ENCODE assay signal across 7 mouse cellular contexts in genomic region chr10:83785003-83785402, GRCm38 (mm10).
A peak's percentile ranks its signal among the peaks of the same experiment; 100 is the strongest.
DNase-seq lines count a peak whose midpoint lies in the region; ATAC-seq and TF ChIP-seq lines count a peak whose summit lies in the region.

No protein-coding gene starts in this region.

- no peaks in the 10 kb centered on the region for H3K27me3 ChIP-seq in kidney, embryonic 15.5 days
- H3K27me3 ChIP-seq in kidney, embryonic 14.5 days (ENCODE audit: control insufficient read depth, insufficient read depth, low read length), result no peaks in the 10 kb centered on the region
- no peaks in the 10 kb centered on the region for H3K27me3 ChIP-seq in E14TG2a.4 (ENCODE audit: insufficient read depth, low read length)
- no peaks in the 10 kb centered on the region for H3K27me3 ChIP-seq in heart, embryonic 13.5 days (replicated peaks)

- no peak overlapping the region for H3K9ac ChIP-seq in kidney, embryonic 15.5 days
- no peak overlapping the region for H3K9ac ChIP-seq in kidney, embryonic 14.5 days (ENCODE audit: low read depth, low read length)
- H3K9ac ChIP-seq in heart, embryonic 13.5 days, result no peak overlapping the region

- no peaks in the 10 kb centered on the region for H3K9me3 ChIP-seq in kidney, embryonic 15.5 days (replicated peaks)
- no peaks in the 10 kb centered on the region for H3K9me3 ChIP-seq in kidney, embryonic 14.5 days (ENCODE audit: control insufficient read depth, low read length)
- peaks cover 25% of the 10 kb centered on the region for H3K9me3 ChIP-seq in E14TG2a.4 (ENCODE audit: low read length)
- peaks cover 3% of the 10 kb centered on the region; the same call in 1 of the 2 replicates for H3K9me3 ChIP-seq in heart, embryonic 13.5 days

- H3K27ac ChIP-seq in kidney, embryonic 15.5 days, result 0 out of 2 replicates have a peak overlapping the region, but pooled peaks have one; percentile 18
- no peak overlapping the region for H3K27ac ChIP-seq in kidney, embryonic 14.5 days (ENCODE audit: low read depth, low read length)
- peak overlapping the region; percentile 58; the same call in 1 of the 2 replicates for H3K27ac ChIP-seq in heart, embryonic 13.5 days (replicated peaks)

- no peaks in the 10 kb centered on the region for H3K36me3 ChIP-seq in kidney, embryonic 15.5 days
- H3K36me3 ChIP-seq in kidney, embryonic 14.5 days (ENCODE audit: control insufficient read depth, insufficient read depth, low read length), result no peaks in the 10 kb centered on the region
- H3K36me3 ChIP-seq in E14TG2a.4 (ENCODE audit: insufficient read depth, low read length), result no peaks in the 10 kb centered on the region
- H3K36me3 ChIP-seq in heart, embryonic 13.5 days, result no peaks in the 10 kb centered on the region

- WGBS in kidney, embryonic 15.5 days, result 35% methylated on average over 5 of the region's 5 CpGs
- WGBS in kidney, embryonic 14.5 days, result 45% methylated on average over 5 of the region's 5 CpGs
- 27% methylated on average over 5 of the region's 5 CpGs for WGBS in heart, embryonic 13.5 days

- no peak overlapping the region for H3K4me3 ChIP-seq in kidney, embryonic 15.5 days (replicated peaks)
- H3K4me3 ChIP-seq in kidney, embryonic 14.5 days (ENCODE audit: low read length), result no peak overlapping the region
- no peak overlapping the region for H3K4me3 ChIP-seq in E14TG2a.4 (replicated peaks; ENCODE audit: low read length)
- no peak overlapping the region for H3K4me3 ChIP-seq in heart, embryonic 13.5 days

- peaks cover 11% of the 10 kb centered on the region; the same call in 1 of the 2 replicates for H3K4me1 ChIP-seq in kidney, embryonic 15.5 days
- 0 out of 2 replicates have a peak, but pooled peaks cover 3% of the 10 kb centered on the region for H3K4me1 ChIP-seq in kidney, embryonic 14.5 days (ENCODE audit: control insufficient read depth, insufficient read depth, low read length)
- no peaks in the 10 kb centered on the region for H3K4me1 ChIP-seq in E14TG2a.4 (replicated peaks; ENCODE audit: low read depth, low read length)
- H3K4me1 ChIP-seq in heart, embryonic 13.5 days, result peaks cover 19% of the 10 kb centered on the region

- peak; percentile 54 for DNase-seq in MN1 (ENCODE audit: low spot score)
- peak; percentile 43 for DNase-seq in lung, postnatal 36 days
- no peak for DNase-seq in c-Kit-positive CD71-positive TER-119-positive erythroid progenitor cells, embryonic 14.5 days (ENCODE audit: low spot score)

- no peak for ATAC-seq in kidney, embryonic 15.5 days (replicated peaks; ENCODE audit: low FRiP score)
- no peak for ATAC-seq in kidney, embryonic 14.5 days (ENCODE audit: low FRiP score, low TSS enrichment)
- ATAC-seq in heart, embryonic 13.5 days (ENCODE audit: extremely low read depth, insufficient number of reproducible peaks, low FRiP score, low TSS enrichment), result no peak

- no peak overlapping the region for H3K4me2 ChIP-seq in kidney, embryonic 15.5 days
- no peak overlapping the region for H3K4me2 ChIP-seq in kidney, embryonic 14.5 days (replicated peaks; ENCODE audit: low read depth, low read length)
- no peak overlapping the region for H3K4me2 ChIP-seq in heart, embryonic 13.5 days

- peak; percentile 84 for TF ChIP-seq CTCF in E14TG2a.4 (conservative IDR thresholded peaks at IDR 0.05; ENCODE audit: low read length)
